Mouse (Mus musculus): Measurements from ENCODE around the gene Cideb. TPM values are rescaled to one million over a fixed set of nuclear protein-coding genes. Genes with fewer than 3 reads are reported as not detected.

Gene Cideb
- polyA plus RNA-seq, 1 experiment: 0.17 TPM

DNA sequence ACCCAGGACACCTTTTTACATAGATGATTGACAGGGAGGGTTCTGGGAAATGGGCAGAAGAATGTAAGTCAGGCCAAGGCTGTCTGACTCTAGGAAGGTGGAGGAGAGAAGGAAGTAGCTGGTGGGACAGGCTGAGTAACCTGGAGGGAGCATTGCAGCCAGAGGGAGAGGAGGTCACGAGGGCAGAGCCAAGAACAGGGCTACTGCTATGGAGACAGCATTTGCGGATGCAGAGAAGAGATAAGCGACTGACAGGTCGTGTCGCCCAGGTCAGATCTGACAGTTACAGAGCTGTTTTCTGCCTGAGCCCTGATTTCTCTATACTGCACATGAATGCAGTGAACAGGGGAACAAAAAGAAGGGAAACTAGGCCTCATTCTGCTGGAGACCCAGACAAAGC lies 50.9 kb downstream of the Cideb start:
- no peak overlapping the region for H3K4me3 ChIP-seq
- H3K79me2 ChIP-seq (ENCODE audit: control insufficient read depth, insufficient read depth): no peaks in the 10 kb centered on the region
- no peak for TF ChIP-seq POLR2AphosphoS2 (IDR thresholded peaks at IDR 0.05; ENCODE audit: insufficient read length, low read depth)
- no peak for TF ChIP-seq REST (IDR thresholded peaks at IDR 0.05; ENCODE audit: insufficient read depth, insufficient read length)
- no peak for TF ChIP-seq USF1 (IDR thresholded peaks at IDR 0.05; ENCODE audit: low read depth)
- TF ChIP-seq SRF (IDR thresholded peaks at IDR 0.05; ENCODE audit: control insufficient read depth, insufficient read length, low read depth): no peak
- no peak for TF ChIP-seq CEBPB (IDR thresholded peaks at IDR 0.05; ENCODE audit: insufficient read depth, poor library complexity, severe bottlenecking)
- TF ChIP-seq TCF3 (IDR thresholded peaks at IDR 0.05; ENCODE audit: insufficient read length, low read depth): no peak
- TF ChIP-seq MYOD1 (IDR thresholded peaks at IDR 0.05; ENCODE audit: control insufficient read depth in 1 of 3, insufficient read length in 2 of 3, low read depth in 2 of 3): no peak
- TF ChIP-seq E2F4 (IDR thresholded peaks at IDR 0.05; ENCODE audit: insufficient read depth): no peak
- TF ChIP-seq MAX (IDR thresholded peaks at IDR 0.05; ENCODE audit: low read depth): no peak
- no peak for TF ChIP-seq POLR2A (IDR thresholded peaks at IDR 0.05; ENCODE audit: insufficient read length, low read depth)
- no peak for TF ChIP-seq MYOG (IDR thresholded peaks at IDR 0.05; ENCODE audit: control insufficient read depth in 1 of 3, insufficient read depth in 1 of 3, insufficient read length in 2 of 3, low read depth in 2 of 3)
- no peak for TF ChIP-seq TCF12 (IDR thresholded peaks at IDR 0.05; ENCODE audit: insufficient read depth, poor library complexity, severe bottlenecking)
- H3K36me3 ChIP-seq (ENCODE audit: control insufficient read depth, insufficient read depth): no peaks in the 10 kb centered on the region
- H3K4me2 ChIP-seq (ENCODE audit: low read depth): no peak overlapping the region
- no peak overlapping the region for H3ac ChIP-seq (ENCODE audit: control insufficient read depth, insufficient read length)
- no peaks in the 10 kb centered on the region for H3K27me3 ChIP-seq (ENCODE audit: control insufficient read depth, insufficient read depth, insufficient read length)

DNA sequence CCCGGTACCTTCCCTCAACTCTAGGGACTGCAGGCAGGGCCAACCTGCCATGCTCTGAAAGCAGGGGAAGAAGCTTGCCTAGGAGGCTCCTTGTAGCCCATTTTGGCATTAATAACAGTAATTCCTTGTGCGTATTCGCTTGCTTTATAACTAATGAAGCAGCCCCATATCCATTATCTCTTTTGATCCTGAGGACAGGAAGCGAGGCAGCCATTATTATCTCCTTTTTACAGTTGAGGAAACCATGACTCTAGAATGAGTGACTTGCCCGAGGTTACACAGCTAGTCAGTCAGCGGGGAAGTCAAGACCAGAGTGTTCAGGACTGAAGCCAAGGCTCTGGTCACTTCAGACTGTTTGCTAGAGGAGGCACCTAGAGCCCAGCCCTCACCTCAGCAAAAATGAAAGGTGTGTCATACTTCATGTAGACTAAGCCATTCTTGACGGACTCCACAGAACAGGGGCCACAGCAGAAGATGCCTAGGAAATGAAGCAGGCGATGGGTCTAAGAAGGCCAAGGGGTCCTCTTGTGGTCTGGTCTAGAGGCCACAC lies 52.1 kb downstream of the Cideb start:
- H3ac ChIP-seq (ENCODE audit: control insufficient read depth, insufficient read length): no peak overlapping the region
- H3K27me3 ChIP-seq (ENCODE audit: control insufficient read depth, insufficient read depth, insufficient read length): no peaks in the 10 kb centered on the region
- H3K36me3 ChIP-seq (ENCODE audit: control insufficient read depth, insufficient read depth): no peaks in the 10 kb centered on the region
- H3K79me2 ChIP-seq (ENCODE audit: control insufficient read depth, insufficient read depth): no peaks in the 10 kb centered on the region
- TF ChIP-seq USF1 (IDR thresholded peaks at IDR 0.05; ENCODE audit: low read depth) (no peak), POLR2A (IDR thresholded peaks at IDR 0.05; ENCODE audit: insufficient read length, low read depth) (no peak), MYOD1 (IDR thresholded peaks at IDR 0.05; ENCODE audit: control insufficient read depth in 1 of 3, insufficient read length in 2 of 3, low read depth in 2 of 3) (no peak)
- no peak overlapping the region for H3K4me3 ChIP-seq
- no peak overlapping the region for H3K4me2 ChIP-seq (ENCODE audit: low read depth)

Other genes with a start within 250 kb of the Cideb start
- not detected for gene Cpne6, start 248.0 kb downstream of the Cideb start, polyA plus RNA-seq (2012; fragmentation: generic; extraction: Trizol)
- not detected for gene Nrl, start 233.5 kb downstream of the Cideb start, polyA plus RNA-seq (2012; fragmentation: generic; extraction: Trizol)
- gene Pck2, start 218.2 kb downstream of the Cideb start, polyA plus RNA-seq (2012; fragmentation: generic; extraction: Trizol): 252 TPM
- gene Dcaf11, start 198.5 kb downstream of the Cideb start, polyA plus RNA-seq (2012; fragmentation: generic; extraction: Trizol): 38.7 TPM
- 0.48 TPM for gene A730061H03Rik, start 198.1 kb downstream of the Cideb start, polyA plus RNA-seq (2012; fragmentation: generic; extraction: Trizol)
- 12.8 TPM for gene Fitm1, start 182.8 kb downstream of the Cideb start, polyA plus RNA-seq (2012; fragmentation: generic; extraction: Trizol)
- gene Psme1, start 180.3 kb downstream of the Cideb start, polyA plus RNA-seq (2012; fragmentation: generic; extraction: Trizol): 81.7 TPM
- gene Emc9, start 173.2 kb downstream of the Cideb start, polyA plus RNA-seq (2012; fragmentation: generic; extraction: Trizol): 18.5 TPM
- gene Psme2, start 167.3 kb downstream of the Cideb start, polyA plus RNA-seq (2012; fragmentation: generic; extraction: Trizol): 139 TPM
- gene Rnf31, start 166.8 kb downstream of the Cideb start, polyA plus RNA-seq (2012; fragmentation: generic; extraction: Trizol): 11.2 TPM
- 4.0 TPM for gene Irf9, start 154.9 kb downstream of the Cideb start, polyA plus RNA-seq (2012; fragmentation: generic; extraction: Trizol)
- not detected for gene Rec8, start 140.4 kb downstream of the Cideb start, polyA plus RNA-seq (2012; fragmentation: generic; extraction: Trizol)
- 109 TPM for gene Ipo4, start 122.5 kb downstream of the Cideb start, polyA plus RNA-seq (2012; fragmentation: generic; extraction: Trizol)
- gene Gm49378, start 120.6 kb downstream of the Cideb start, polyA plus RNA-seq (2012; fragmentation: generic; extraction: Trizol): 0.17 TPM
- 57.9 TPM for gene Tm9sf1, start 114.7 kb downstream of the Cideb start, polyA plus RNA-seq (2012; fragmentation: generic; extraction: Trizol)
- gene Tssk4, start 108.3 kb downstream of the Cideb start, polyA plus RNA-seq (2012; fragmentation: generic; extraction: Trizol): 0.18 TPM
- 21.3 TPM for gene Mdp1, start 98.0 kb downstream of the Cideb start, polyA plus RNA-seq (2012; fragmentation: generic; extraction: Trizol)
- 11.9 TPM for gene Gmpr2, start 86.5 kb downstream of the Cideb start, polyA plus RNA-seq (2012; fragmentation: generic; extraction: Trizol)
- gene Nedd8, start 86.3 kb downstream of the Cideb start, polyA plus RNA-seq (2012; fragmentation: generic; extraction: Trizol): 361 TPM
- 12.0 TPM for gene Tinf2, start 76.6 kb downstream of the Cideb start, polyA plus RNA-seq (2012; fragmentation: generic; extraction: Trizol)
- 0.06 TPM for gene Tgm1, start 44.5 kb downstream of the Cideb start, polyA plus RNA-seq (2012; fragmentation: generic; extraction: Trizol)
- gene Rabggta, start 36.2 kb downstream of the Cideb start, polyA plus RNA-seq (2012; fragmentation: generic; extraction: Trizol): 18.4 TPM
- 76.3 TPM for gene Dhrs1, start 12.8 kb downstream of the Cideb start, polyA plus RNA-seq (2012; fragmentation: generic; extraction: Trizol)
- gene Nop9, start 12.8 kb downstream of the Cideb start, polyA plus RNA-seq (2012; fragmentation: generic; extraction: Trizol): 24.9 TPM
- 0.01 TPM for gene Ltb4r2, start 3.0 kb upstream of the Cideb start, polyA plus RNA-seq (2012; fragmentation: generic; extraction: Trizol)
- gene Ltb4r1, start 7.5 kb upstream of the Cideb start, polyA plus RNA-seq (2012; fragmentation: generic; extraction: Trizol): 0.04 TPM
- gene Adcy4, start 25.6 kb upstream of the Cideb start, polyA plus RNA-seq (2012; fragmentation: generic; extraction: Trizol): 0.06 TPM
- gene Ripk3, start 30.4 kb upstream of the Cideb start, polyA plus RNA-seq (2012; fragmentation: generic; extraction: Trizol): 0.28 TPM
- 2.8 TPM for gene Nfatc4, start 64.7 kb upstream of the Cideb start, polyA plus RNA-seq (2012; fragmentation: generic; extraction: Trizol)
- 0.12 TPM for gene Nynrin, start 95.6 kb upstream of the Cideb start, polyA plus RNA-seq (2012; fragmentation: generic; extraction: Trizol)
- 0.28 TPM for gene Cbln3, start 125.9 kb upstream of the Cideb start, polyA plus RNA-seq (2012; fragmentation: generic; extraction: Trizol)
- 10.0 TPM for gene Khnyn, start 126.5 kb upstream of the Cideb start, polyA plus RNA-seq (2012; fragmentation: generic; extraction: Trizol)
- gene Sdr39u1, start 141.8 kb upstream of the Cideb start, polyA plus RNA-seq (2012; fragmentation: generic; extraction: Trizol): 2.4 TPM
- gene Cma1, start 186.2 kb upstream of the Cideb start, polyA plus RNA-seq (2012; fragmentation: generic; extraction: Trizol): 3.0 TPM
- gene Cma2, start 192.5 kb upstream of the Cideb start, polyA plus RNA-seq (2012; fragmentation: generic; extraction: Trizol): 0.05 TPM